Mouse (Mus musculus) induced T-regulatory cell, adult 2 months (primary cell): ENCODE data around the gene Uap1l1.

Experiments used
- DNase-seq: peaks from one replicate; pipeline ENCODE4 v3.0.0-alpha.2; 2012; ENCODE audit warnings: low read depth

The Uap1l1 gene

DNA sequence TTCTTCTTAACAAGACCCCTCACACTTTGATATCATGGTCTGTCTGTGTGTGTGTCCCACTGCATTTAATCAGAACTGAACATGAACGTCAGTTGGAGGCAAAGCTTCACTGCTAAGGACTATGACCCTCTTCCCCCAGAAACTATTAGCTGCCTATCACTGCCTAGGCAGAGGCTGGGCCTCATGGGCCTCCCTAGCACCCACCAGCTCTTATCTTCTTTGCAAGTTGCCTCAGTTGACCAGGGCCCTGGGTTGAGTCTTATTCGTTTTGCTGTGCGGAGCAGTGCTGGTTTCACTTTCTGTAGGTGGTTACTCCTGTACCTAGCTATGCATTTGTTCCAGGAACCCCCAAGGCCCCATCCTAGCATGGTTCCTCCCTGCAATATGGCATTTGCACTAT is 4.5 kb upstream of the Uap1l1 start:
- peak; percentile 49 for DNase-seq

DNA sequence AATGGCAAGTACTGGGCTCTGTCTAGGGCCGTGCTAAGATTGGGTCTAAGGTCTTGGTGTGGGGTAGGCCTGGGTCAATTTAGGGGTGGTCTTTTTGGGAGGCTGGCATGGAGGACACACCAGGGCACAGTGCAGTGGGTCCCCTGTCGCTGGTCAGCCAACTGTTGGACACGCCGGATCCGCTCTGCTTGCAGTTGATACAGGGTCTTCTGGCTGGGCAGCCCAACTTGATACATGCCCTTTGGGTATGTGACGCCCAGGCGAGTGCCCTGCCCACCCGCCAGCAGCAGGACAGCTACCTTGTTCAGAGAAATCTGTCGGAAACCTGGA is 756 bp downstream of the Uap1l1 start:
- no peak for DNase-seq

DNA sequence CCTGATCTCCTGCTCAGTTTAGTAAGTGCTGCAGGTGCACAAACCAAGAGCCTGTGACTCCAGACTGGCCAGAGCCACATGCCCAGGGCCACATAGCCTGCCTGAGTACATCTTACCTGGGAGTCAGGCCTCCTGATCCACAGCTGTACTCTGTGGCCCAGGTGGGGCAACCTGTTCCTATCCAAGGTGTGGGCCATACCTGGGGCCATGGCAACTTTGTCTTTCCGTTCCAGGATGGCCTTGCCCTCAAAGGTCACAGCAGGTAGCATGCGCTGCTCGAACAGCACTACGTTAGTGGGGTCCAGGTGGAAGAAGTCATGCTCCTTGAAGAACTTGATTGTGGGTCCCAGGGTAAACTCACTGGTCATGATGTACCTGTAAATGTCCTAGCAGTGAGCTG is 1.2 kb downstream of the Uap1l1 start:
- DNase-seq = no peak

DNA sequence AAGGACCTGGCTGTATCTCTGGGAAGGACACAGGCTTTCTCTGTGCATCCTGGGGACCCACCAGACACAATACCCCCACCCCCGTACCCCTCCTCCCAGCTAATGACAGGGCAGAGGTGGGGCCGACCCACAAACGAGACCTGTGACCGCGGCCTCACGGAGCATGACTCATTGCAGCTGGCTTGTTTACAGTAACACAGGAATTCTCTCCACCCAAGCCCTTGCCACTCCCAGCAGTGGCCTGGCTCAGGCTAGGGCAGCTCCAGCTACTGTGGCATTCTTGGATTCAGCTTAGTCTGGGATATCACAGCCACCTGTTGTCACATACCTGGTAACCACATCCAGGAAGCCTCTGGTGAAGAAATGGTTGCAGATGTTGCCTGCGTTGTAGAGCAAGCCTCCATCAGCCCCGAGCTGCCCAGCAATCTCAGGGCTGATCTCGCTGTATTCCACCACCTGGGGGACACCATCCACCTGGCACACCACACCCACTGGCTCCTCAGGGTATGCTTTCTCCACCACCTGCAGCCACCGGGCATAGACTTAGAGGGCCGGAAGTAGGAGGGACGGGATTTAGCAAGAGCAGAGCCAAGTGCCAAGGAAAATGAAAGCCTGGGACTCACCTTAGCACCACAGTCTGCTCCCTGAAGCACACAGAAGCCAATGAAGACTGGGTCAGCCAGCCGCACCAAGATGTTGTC is 1.9 kb downstream of the Uap1l1 start:
- no peak for DNase-seq

DNA sequence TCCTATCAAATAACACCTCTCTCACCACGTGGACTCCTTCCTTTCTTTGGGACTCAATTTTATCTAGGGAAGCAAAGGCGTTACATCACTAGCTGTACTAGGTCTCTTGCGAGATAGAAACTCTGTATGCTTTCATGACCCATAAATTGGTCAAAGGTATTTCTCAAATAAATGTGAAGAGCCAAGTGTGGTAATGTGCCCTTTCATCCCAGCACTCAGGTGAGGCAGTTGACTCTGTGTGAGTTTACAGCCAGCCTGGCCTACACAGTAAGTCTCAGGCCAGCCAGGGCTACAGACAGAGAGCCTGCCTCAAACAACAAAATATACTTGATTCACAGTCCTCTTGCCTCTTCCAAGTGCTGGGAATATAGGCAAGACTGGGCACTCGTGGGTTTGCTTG is 5.6 kb downstream of the Uap1l1 start:
- DNase-seq = no peak

DNA sequence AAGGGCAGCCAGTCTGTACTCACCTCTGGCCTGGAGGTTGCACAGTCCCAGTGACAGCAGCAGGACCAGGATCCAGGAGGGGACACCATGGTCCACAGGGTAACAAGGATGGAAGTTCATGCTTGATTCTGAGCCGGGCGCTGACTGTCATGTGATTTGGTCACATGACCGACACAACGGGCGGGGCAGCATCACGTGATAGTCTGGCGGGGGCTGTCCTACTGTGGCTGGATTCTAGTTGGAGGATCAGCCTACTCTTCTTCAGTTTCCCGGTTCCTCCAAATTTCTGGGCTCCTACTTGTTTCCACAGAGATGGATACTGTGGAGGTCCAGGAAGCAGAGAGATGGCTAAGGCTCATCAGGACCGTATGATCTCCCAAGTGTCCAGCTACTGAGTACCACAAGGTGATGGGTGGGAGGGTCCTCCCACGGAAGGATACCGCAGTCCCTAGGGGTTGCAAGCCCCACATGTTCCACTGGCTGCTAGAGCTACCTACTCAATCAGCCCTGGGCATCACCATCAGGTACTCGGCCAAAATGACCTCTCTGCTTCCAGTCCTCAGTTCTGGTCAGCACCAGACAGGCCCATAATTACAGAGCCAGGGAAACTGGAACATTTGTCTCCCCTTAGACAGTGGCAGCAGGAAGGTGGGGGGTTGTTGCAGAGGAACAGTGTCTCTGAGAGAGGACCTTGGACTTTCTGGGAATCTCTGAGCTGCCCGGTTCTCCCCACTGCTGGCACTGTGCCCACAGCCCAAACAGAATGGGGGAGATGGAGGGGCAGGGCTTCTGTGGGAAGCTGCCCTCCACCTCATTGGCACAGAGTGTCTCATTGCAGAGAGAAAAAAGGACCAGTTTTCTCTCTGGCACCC is 9.0 kb downstream of the Uap1l1 start, which contains the start of gene Dpp7:
Gene Dpp7, minus strand, starts transcription at position 152 of the 872 bp plus-strand sequence.
- peak; percentile 84 for DNase-seq

DNA sequence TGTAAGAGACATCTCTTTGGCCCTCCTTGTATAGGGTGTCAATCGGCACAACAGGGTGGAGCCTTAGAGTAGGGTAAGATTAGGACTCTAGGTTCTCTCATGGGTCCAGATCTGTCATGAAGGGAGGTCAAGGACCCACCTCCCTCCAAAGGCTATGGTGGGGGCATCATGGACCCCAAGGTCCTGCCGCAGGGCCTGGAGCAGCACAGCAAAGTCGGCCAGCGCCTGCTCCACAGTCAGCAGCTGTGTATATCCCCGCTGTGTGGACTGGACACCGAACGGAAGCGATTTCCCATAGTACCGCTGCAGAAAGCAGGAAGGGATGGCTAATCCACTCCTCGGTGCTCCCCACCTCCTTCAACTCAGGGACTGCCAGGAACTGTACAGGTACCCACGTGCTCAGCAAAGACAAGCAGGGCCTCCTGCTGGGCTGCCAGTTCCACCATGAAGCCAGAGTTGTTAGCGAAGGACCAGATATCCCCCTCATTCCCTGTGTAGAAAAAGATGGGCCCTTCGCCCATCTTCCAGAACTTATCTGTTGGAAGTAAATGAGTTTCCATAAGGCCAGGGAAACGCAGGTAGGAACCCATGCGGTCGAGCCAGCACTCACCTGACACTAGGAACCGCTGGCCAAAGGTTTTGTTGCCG is 9.9 kb downstream of the Uap1l1 start:
- no peak for DNase-seq

DNA sequence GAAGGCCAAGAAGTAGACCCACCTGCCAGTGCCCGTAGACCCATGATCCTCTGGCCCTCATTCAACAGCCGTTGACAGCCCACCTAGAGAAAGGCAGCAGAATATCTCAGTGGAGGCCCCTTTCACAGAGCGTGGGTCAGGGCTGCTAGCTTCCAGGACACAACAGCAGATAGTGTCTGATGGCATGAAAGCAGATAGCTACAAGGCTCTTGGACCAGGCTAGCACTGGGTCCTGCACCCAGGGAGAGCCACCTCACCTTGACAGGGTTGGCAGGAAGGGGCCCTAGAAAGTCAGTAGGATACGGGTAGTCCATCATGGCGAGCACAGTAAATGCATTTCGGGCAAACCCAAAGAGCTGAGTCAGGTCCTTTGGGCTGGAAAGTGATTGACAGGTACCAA is 11.3 kb downstream of the Uap1l1 start:
- no peak for DNase-seq

DNA sequence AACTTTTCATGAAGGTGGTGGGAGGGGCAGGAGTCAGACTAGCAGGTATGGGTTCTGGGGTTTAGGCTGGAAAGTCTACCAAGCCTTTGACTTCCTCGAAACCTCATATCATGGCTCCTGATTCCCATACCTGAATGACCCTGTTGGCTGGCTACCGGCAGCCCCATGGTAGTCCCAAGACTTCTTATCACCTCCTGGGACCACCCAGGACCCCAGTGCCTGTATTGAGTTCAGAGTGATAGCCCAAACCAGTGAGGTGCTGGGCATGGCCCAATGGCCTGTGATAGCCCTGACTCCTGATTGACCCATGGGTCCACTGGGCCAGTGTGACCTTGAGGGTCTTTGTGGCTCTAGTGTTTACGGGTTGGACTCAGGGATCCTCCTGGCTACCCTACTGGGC is 14.8 kb downstream of the Uap1l1 start:
- no peak for DNase-seq

DNA sequence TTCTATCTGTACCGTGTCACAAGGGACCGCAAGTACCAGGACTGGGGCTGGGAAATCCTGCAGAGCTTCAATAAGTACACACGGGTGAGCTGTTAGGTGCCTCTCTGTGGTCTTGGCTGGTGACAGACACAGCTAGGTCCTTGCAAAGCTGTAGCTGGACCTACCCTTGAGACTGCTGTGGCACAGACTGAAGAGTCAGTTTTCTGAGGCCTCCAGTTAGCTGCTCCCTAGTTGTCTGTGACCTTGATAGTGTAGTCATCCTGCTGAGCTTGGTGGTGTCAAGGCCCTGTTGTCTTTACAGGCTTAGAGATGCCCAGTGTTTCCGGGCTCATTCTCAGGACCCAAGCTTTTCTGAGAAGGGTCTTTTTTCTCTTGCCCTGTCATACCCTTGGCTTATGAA is 16.0 kb downstream of the Uap1l1 start:
- DNase-seq = no peak

DNA sequence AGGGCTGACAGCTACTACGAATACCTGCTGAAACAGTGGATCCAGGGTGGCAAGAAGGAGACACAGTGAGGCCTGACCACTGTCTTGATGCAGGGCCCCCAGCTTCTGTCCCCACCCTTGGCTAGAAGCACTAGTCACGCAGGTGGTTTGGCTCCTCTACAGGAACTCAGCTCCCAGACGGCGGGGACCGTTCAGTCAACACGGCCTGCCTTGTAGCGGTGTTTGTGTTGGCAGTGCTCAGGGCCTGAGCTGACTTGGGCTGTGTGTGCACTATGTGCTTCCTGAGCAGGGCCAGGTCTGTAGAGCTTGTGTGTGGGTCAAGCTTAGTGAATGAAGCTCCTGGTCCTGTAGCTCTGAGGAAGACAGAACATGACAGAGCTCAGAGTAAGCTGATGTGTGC is 17.3 kb downstream of the Uap1l1 start:
- DNase-seq = no peak

DNA sequence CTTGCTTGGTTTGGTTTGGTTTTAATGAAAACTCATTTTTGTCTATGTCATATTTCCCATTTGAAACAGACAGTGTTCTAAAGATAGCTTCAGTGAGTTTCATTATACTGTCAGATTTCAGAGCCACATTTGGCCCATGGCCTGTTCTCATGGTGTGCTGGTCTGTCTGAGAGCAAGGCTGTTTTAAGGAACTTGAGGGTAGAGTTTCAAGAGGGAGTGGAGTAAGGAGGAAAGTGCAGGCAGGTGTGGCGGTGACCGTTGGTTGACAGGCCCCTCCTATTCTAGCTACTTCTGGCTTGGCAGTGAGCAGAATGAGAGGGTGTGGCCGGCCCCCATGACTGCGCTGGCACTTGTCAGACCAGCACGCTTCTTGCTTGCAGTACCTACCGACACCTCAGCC is 27.2 kb downstream of the Uap1l1 start:
- no peak for DNase-seq

DNA sequence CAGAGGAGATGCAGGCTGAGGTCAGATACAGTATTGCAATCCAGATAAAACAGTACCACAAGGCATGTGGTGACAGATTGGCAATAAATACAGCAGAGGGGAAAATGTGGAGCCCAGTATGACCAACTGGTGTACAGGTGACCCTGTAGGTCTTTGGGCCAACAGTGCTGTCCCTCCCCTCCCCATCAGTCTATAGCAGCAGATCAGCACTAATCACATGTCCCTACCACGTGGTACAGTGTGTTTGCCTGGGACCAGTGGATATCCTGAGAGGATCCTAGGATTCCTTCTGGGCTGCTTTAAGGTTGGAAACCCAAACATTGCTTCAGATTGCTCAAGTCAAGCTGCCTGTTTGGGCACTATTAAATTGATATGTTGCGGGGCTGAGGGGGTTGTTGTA is 31.9 kb downstream of the Uap1l1 start:
- no peak for DNase-seq

DNA sequence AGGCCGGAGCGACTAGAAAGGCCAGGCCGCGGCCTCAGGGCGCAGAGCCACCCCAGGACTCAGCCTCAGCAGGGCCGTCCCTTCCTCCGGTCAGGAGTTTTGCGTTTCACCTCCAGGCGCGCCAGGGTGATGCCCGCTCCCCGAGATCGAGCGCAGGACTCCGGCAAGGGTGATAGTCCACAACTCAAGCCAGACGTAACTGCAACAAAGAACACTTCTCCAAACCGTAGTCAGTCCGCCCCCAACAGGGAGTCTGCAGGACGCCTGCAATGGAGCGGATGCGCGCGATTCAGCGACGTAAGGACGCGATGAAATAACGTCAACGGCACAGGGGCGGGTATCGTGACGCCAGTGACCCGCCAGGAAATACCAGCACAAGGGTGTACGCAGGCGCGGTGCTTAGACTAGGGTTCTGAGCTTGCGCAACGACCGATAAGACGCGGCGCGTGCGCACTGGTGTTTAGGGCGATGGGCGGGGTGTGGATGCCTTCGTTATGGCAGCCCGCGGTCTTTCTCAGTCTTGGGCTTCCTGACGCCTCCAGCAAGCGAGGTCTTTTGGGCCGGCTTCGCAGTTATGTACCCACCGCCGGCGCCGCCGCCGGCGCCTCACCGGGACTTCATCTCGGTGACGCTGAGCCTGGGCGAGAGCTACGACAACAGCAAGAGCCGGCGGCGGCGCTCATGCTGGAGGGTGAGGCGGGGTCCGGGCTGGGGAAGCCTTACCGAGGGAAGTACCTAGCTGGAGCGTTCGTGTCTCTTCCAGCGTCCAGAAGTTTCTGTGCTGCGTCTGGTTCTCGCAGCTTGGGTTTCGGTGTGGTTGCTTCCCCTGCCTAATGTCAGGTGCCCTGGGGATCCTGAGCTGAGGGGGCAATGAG is 33.0 kb downstream of the Uap1l1 start, which contains the start of gene Man1b1:
Gene Man1b1, plus strand, starts transcription at position 53 of the 875 bp plus-strand sequence.
- peak; percentile 100 for DNase-seq

DNA sequence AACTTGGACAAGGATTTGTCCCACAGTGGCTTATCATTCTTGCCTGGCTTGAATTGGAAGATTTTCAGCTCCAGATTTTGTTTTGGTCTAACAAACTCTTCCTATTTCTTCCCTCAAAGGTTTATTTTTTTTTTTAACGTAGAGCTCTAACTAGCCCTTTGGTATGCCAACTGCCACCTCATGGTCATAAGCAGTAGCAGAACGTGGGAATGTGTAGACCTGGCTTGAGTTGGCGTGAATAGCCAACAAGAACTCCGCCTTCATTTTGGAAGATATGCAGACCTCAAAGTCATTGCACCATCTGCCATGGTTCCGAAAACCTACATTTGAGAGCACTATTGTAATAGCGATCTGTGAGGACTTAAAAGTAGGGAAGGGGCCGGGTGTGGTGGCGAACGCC is 34.0 kb downstream of the Uap1l1 start:
- peak; percentile 17 for DNase-seq

DNA sequence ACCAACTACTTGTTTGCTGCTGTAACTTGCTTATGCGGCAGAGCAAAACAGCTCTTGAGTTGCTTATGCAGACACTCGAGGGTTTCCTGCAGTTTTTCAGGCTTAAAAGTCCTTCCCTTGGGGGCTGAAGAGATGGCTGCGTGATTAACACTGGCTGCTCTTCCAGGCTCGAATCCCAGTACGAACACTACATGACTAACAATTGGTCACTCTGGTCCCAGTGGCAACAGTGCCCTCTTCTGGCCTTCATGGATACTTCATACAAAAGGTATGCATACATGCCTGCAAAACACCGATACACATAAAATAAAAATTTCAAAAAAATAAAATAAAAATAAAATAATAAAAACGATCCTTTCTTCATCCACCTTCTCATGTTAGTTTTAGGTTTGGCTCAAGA is 37.0 kb downstream of the Uap1l1 start:
- DNase-seq = peak; percentile 65

DNA sequence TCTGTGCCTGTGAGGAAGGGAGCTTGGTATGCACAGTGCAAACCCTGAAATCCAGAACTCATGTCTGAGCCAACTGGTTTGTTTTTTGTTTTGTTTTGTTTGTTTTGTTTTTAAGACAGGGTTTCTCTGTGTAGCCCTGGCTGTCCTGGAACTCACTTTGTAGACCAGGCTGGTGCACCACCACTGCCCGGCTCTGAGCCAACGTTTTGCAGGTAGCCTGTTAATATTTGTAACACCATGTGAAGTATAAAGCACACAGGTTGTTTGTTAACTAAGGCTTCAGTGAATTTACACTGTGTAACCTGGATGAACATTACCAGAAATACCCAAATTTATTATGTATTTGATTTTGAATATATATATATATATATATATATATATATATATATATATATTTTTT is 39.4 kb downstream of the Uap1l1 start:
- no peak for DNase-seq

DNA sequence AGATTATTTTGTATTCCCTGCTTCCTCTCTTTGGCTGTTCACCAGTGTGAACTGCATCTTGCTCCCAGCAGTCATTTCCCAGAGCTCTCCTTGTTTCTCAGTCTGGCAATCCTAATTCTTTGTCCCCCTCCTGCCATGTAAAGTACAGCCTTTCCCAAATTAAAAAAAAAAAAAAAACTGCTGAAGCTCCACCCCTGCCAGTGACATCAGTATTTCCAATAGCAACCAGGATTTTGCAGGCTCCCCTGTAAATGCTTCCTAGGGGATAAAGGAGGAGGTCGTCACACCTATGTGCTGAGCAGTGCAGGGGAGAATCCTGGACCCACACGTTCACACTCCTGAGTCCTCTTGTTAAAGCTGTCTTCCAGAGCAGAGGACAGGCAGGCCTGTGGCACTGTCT is 45.4 kb downstream of the Uap1l1 start:
- DNase-seq = no peak

DNA sequence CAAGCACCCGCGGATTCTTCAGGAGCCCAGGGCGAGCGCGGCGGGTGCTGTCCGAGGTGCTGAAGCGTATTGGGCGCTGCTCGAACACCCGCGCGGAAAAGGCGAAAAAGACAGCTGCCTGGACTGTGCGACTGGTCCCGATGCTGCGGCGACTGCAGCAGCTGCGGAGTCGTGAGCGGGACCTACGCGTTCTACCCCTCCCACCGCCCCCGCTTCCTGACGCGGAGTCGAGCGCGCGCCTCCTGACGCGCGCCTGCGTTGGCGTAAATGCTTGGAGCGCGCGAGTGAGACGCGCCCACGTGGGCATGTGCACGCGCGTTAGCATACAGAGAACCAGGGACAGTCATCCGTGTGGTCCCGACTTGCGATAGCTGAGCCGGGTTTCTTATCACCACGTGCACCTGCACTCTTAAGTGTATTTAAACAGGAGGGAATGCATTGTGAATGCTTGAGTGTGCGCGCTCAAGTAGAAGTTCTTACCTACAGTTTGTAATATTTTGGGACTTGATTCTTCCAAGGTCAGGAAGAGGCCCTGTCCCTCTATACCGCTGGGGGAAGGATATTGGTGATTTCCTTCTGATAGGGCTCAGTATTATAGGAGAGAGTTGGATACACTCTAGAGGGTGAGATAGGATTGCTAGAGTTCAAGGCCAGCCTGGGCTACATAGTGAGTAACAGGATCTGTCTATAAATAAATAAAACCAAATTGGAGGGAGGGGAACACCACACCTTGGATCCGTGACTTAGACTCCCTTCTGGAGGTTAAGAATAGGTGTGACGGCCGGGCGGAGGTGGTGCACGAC is 46.3 kb downstream of the Uap1l1 start, which contains the start of gene Grin1:
Gene Grin1, minus strand, starts transcription at position 217 of the 803 bp plus-strand sequence.
- peak; percentile 77 for DNase-seq

DNA sequence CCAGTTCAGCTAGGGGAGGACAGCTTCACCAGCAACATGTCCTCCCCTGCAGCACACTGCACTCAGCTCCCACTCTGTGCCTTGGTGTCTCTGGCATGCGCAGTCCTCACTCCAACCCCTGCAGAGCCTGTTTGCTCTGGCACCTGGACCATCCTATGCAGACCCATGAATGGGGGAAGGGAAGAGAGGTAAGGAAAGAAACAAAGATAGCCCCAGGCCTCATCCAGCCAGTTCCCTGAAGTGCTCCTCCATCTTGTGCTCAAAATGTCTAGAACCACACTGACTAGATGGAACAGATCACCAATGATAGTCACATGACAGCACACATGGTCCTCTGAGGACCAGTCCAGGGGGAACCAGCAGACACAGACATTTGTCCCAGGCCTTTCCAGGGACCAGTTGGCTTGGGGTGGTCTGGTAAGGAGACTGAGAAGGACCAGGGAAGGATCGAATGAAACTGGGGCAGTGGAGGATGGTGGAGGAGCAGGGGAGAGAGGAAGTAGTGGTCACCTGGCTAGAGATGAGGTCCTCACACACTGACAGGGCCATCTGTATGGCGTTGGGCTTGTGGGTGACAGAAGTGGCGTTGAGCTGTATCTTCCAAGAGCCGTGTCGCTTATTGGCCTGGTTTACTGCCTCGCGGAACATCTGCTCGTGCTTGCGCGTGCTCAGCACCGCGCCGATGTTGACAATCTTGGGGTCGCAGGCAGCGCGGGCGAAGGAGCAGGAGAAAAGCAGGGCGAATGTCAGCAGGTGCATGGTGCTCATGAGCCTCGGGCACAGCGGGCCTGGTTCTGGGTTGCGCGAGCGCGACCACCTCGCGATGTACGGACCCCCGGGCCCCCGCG is 47.1 kb downstream of the Uap1l1 start:
- no peak for DNase-seq
